Mouse (Mus musculus) midbrain, embryonic 13.5 days (tissue): ENCODE data around the gene Cpeb4. TPM values are rescaled to one million over a fixed set of nuclear protein-coding genes. Genes with fewer than 3 reads are reported as not detected.

ENCODE experiments used
- ATAC-seq: fragments of 200-750 bp; cut with Nextera tagmentation; 2 replicates; pipeline ENCODE4 v1.8.0; 2017; ENCODE audit warnings: mild to moderate bottlenecking, moderate TSS enrichment, moderate library complexity
- H3K27ac ChIP-seq: fragments of 300-500 bp; sonication (generic); 2 replicates; pipeline ENCODE4 v1.5.1; 2015; ENCODE audit warnings: inconsistent platforms, mild to moderate bottlenecking, moderate library complexity
- H3K27me3 ChIP-seq: fragments of 300-500 bp; sonication (generic); 2 replicates; pipeline ENCODE4 v1.6.1; 2015; ENCODE audit warnings: mild to moderate bottlenecking, inconsistent platforms
- H3K36me3 ChIP-seq: fragments of 300-500 bp; sonication (generic); 2 replicates; pipeline ENCODE4 v1.6.1; 2015; ENCODE audit warnings: mild to moderate bottlenecking, inconsistent platforms
- H3K4me1 ChIP-seq: fragments of 300-500 bp; sonication (generic); replicated peaks from 2 replicates; pipeline ENCODE4 v1.6.1; 2015; ENCODE audit warnings: inconsistent platforms
- H3K4me2 ChIP-seq: fragments of 300-500 bp; sonication (generic); replicated peaks from 2 replicates; pipeline ENCODE4 v1.6.1; 2015; ENCODE audit warnings: moderate library complexity, mild to moderate bottlenecking, inconsistent platforms
- H3K4me3 ChIP-seq: fragments of 300-500 bp; sonication (generic); replicated peaks from 2 replicates; pipeline ENCODE4 v1.5.1; 2015; ENCODE audit warnings: mild to moderate bottlenecking, inconsistent platforms
- H3K9ac ChIP-seq: fragments of 300-500 bp; sonication (generic); replicated peaks from 2 replicates; pipeline ENCODE4 v1.6.1; 2015; ENCODE audit warnings: mild to moderate bottlenecking, inconsistent platforms
- H3K9me3 ChIP-seq: fragments of 300-500 bp; sonication (generic); 2 replicates; pipeline ENCODE4 v1.6.1; 2016; ENCODE audit warnings: mild to moderate bottlenecking, inconsistent platforms
- WGBS: fragments of 180-500 bp; shearing (Covaris S2); methylation state at CpG from one replicate; pipeline ENCODE4 v1.1.7; 2015; 5-methylcytosine and 5-hydroxymethylcytosine counted together
- polyA plus RNA-seq: library from polyadenylated mRNA; unstranded; fragments of >200 nt; fragmentation: Nextera tagmentation; extraction: Ambion mirVana; gene quantifications from 2 replicates; pipeline ENCODE4 v1.2.1, GENCODE M21; 2015

Cpeb4 gene
- polyA plus RNA-seq, 1 experiment from 2014 or later: 14.2 TPM

DNA sequence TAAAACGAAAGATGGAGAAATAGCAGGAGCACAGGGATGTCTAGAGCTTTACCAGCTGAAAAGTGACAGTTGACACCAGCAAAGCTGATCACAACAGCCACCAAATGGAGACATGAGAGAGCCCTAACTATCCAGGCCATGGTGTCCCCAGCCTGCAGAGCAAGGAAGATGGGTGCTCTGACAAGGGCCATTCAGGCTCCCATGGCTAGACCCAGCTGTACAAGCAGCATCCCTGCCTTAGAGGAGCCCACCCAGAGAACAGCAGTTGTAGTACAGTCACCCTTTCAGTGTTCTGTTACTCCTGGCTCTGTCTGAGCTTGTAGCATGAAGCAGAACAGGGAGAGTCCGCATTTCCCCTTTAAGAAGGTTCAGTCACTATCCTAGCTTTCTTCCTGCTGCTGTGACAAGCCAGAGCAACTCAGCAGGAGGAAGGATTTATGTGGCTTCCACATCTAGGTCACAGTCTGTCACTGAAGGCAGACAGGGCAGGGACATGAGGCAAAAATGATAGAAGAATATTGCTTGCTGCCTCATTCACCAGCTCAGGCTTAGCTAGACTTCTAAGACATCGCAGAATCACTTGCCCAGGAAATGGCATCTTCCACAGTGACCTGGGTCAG is 21.7 kb upstream of the Cpeb4 start:
- no peak overlapping the region for H3K27ac ChIP-seq
- no peak for ATAC-seq
- H3K4me2 ChIP-seq: no peak overlapping the region
- H3K4me1 ChIP-seq: peaks cover 33% of the 10 kb centered on the region
- no peaks in the 10 kb centered on the region for H3K9me3 ChIP-seq
- WGBS: 89% methylated on average over 3 of the region's 3 CpGs
- H3K27me3 ChIP-seq: no peaks in the 10 kb centered on the region
- no peak overlapping the region for H3K4me3 ChIP-seq
- no peak overlapping the region for H3K9ac ChIP-seq
- no peaks in the 10 kb centered on the region for H3K36me3 ChIP-seq

DNA sequence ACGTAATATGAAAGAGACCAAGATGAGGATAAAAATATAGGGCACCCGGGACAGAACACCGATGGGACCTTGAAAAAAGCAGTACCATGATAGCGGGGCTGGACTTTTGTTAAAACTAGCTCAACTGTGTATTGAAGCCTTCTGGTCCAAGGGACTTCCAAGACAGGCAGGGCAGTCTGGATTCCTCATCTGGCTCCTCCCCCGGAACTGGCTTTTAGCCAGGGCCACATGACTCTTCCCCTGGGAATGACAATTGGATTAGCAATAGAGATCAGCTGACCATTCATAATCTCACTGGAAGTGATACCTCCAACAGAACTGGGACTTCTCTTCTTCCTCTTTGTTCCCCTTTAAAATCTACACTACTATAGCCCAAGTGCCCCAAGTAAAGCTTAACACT is 21.0 kb upstream of the Cpeb4 start:
- Histone ChIP-seq H3K36me3 (no peaks in the 10 kb centered on the region), H3K9me3 (no peaks in the 10 kb centered on the region), H3K4me1 (peaks cover 32% of the 10 kb centered on the region), H3K9ac (no peak overlapping the region), H3K27me3 (no peaks in the 10 kb centered on the region), H3K27ac (no peak overlapping the region), H3K4me2 (no peak overlapping the region), H3K4me3 (no peak overlapping the region)
- WGBS: 79% methylated on average over 5 of the region's 5 CpGs
- ATAC-seq: no peak

DNA sequence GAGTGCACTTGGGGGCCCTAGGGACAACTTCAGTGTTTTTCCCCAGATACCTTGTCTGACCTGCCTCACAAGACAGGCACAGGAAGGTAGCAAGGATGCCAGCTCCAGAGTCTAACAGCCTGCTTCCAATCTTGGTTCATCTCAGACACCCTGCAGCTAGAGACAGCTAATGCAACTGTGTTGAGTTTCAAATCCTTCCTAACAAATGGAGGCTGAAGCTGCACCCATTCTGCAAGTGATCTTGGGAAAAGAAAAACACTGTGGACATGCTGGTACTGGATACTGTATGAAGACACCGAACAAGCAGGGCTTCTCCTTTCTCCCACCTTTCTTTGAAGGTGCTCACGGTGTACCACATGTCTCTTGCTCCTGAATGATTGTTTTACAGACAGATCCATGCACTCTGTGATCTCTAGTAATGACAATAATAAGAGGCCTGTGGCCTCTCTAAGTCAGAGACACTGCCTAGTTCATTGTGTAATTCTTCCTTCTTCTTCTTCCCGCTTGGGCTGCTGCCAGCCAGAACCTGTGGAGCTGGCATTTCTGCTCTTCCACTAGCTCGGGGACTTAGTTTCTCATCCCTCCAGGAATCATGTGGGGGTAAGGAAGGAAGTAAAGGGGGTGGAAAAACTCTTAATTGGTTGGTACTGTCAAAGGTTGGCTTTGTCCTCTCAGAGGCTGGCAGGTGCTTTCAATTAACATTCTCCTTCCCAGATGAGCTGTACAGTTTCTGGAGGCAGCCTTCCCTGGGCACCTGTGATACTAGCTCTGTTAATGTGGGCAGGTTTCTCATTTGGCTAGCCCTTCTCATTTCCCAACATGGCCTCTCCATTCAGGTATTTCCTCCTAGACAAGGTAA is 20.1 kb upstream of the Cpeb4 start:
- ATAC-seq: no peak
- 86% methylated on average over 4 of the region's 4 CpGs for WGBS
- Histone ChIP-seq H3K27me3 (no peaks in the 10 kb centered on the region), H3K36me3 (no peaks in the 10 kb centered on the region), H3K9me3 (no peaks in the 10 kb centered on the region), H3K4me1 (peaks cover 23% of the 10 kb centered on the region), H3K4me2 (no peak overlapping the region), H3K4me3 (no peak overlapping the region), H3K9ac (no peak overlapping the region), H3K27ac (no peak overlapping the region)

DNA sequence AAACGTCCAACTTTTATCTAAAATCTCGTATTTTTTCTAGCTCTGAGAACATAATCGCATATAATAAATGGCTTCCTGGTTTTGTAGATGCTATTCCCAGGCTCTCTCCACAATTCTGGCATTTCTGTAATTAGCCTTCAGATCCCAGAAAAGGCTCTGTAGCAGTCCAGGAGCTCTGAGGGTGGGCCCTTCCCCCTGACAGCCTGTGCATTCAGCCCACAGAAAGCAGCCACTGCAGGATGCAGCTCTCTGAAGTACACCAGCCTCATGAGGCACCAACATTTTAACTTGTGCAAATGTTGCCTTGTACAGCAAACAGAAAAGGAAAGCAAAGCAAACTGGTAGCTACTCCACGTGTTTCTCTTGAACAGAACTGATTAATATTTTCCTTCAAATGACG is 17.1 kb upstream of the Cpeb4 start:
- 80% methylated on average over 5 of the region's 5 CpGs for WGBS
- no peaks in the 10 kb centered on the region for H3K27me3 ChIP-seq
- H3K4me1 ChIP-seq: peaks cover 7% of the 10 kb centered on the region
- no peak overlapping the region for H3K9ac ChIP-seq
- no peak overlapping the region for H3K4me3 ChIP-seq
- H3K27ac ChIP-seq: no peak overlapping the region
- ATAC-seq: no peak
- H3K36me3 ChIP-seq: no peaks in the 10 kb centered on the region
- H3K4me2 ChIP-seq: no peak overlapping the region
- no peaks in the 10 kb centered on the region for H3K9me3 ChIP-seq

DNA sequence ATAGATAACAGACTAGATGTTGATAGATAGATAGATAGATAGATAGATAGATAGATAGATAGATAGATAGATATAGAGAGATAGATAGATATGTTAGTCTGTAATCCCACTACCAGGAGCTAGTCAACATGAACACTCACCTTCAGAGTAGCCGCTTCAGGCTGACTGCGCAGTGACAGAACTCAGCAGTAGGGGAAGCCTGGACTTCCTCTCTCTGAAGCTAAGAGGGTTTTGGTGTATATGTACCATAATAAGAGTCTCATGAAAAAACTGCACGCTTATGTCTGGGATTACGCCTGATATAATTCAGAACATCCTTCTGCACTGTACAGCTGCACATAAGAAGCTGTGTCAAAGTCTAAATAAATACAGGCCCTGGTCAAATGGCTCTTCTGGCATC is 14.5 kb upstream of the Cpeb4 start:
- Histone ChIP-seq H3K36me3 (no peaks in the 10 kb centered on the region), H3K27me3 (no peaks in the 10 kb centered on the region), H3K4me1 (no peaks in the 10 kb centered on the region), H3K9ac (no peak overlapping the region), H3K4me3 (no peak overlapping the region), H3K9me3 (no peaks in the 10 kb centered on the region), H3K4me2 (no peak overlapping the region), H3K27ac (no peak overlapping the region)
- 95% methylated on average over 4 of the region's 4 CpGs for WGBS
- no peak for ATAC-seq

DNA sequence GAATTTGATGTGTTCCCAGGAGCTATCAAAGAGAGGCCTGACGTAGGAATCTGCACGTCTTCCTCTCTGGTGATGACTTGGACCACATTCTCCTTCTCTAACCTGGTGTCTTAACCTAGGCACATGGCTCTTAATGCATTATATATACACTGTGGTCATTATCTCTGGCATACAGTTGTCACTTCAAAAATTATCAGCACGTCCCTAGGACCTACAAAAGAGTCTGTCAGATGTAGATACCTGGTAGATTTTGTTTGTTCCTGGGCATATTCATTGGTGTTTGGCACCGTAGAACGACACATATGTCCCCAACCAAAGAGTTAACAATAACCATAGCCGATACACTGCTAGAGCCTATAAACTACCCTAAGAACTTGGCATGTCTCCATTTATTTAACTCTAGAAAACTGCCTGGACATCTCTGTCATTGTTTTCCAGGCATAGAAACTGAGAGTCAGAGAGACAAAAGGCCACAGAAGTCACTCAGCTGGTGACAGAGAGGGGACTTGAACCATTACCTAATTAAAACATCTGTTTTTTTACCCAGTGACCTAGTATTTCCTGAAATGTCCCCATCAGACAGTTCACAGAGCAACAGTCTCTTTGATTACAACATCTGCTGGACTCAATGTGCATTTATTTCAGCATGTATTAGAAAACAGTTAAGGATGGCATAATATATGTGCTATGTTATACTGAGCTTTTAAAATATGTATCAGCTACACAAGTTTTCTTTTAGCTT is 10.7 kb upstream of the Cpeb4 start:
- ATAC-seq: no peak
- H3K4me1 ChIP-seq: no peaks in the 10 kb centered on the region
- H3K4me2 ChIP-seq: no peak overlapping the region
- H3K4me3 ChIP-seq: no peak overlapping the region
- no peak overlapping the region for H3K9ac ChIP-seq
- H3K9me3 ChIP-seq: no peaks in the 10 kb centered on the region
- WGBS: 87% methylated on average over 6 of the region's 6 CpGs
- no peaks in the 10 kb centered on the region for H3K36me3 ChIP-seq
- H3K27ac ChIP-seq: no peak overlapping the region
- H3K27me3 ChIP-seq: no peaks in the 10 kb centered on the region

DNA sequence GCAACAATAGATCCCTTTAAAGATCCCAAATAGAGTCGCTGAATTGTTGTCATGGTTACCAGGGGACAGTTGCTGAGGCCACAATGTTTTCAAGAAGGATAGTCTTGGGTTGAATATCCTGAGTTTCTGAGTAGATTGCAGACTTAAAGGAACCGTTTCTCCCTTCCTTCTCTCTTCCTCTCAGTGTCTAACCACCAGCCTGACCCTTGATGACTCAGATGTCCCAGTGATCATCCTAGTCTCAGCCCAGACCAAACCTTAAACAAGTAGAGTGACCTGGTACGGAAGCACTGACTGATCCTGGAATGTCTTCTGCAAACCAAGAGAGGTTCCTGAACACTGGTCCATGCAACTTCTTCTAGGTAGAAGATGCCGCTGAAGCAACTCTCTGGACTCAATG is 4.0 kb upstream of the Cpeb4 start:
- Histone ChIP-seq H3K4me1 (peaks cover 18% of the 10 kb centered on the region), H3K4me3 (no peak overlapping the region), H3K27ac (no peak overlapping the region), H3K4me2 (no peak overlapping the region), H3K36me3 (no peaks in the 10 kb centered on the region), H3K9ac (no peak overlapping the region), H3K9me3 (no peaks in the 10 kb centered on the region), H3K27me3 (no peaks in the 10 kb centered on the region)
- 69% methylated on average over 4 of the region's 4 CpGs for WGBS
- ATAC-seq: no peak

DNA sequence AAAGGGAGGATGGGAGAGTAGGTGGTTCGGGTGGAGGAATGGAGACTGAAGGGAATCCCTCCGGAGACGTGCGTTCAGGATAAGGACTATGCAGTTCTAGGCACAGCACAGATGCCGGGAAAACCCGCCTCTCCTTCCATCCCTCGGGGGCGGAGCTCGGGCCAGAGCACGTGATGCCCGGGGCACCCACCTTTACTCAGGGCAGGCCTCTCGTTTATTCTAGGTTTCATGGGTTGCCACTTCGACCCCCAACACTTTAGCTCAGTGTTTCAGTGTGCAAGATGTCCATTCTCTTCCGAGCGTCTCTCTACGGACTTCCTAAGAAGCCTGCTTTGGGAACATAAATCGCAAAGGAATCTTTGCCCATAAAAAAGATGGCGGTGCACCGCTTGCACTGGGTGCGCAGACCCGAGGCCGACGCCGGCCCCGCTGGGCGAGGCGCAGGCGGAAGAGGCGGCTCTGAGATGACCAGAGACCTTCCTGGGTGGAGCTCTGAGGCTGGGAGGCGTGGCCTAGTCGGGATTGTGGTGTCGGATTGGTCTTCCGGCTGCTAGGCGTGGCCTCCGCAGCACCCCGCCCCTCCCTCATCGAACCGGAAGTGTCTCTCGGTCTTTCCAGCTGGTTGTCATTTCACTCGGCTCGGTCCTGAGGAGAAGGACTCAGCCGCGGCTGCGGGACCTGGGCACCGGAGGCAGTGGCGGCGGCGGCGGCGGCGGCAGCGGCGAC is 1.6 kb upstream of the Cpeb4 start:
- WGBS: under 1% methylated on average over 53 of the region's 53 CpGs

DNA sequence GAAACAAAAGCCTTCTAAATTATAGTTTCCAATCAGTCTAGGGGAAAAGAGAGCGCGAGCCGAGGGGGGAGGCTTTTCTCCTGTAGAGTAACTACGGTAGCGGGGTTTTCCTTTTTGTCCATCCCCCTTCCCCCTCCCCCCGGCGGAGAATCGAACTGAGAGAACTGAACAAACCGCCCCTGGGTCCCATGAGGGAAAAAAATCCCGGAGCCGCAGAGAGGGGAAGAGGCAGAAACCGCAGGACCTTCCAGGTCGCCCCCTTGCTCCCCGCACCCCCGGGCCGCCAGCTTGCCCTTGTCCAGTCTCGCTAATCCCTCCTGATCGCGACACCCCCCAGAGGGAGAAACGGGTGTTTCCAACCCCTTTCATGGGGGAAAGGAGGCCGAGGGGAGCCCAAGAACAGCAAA is 873 bp upstream of the Cpeb4 start:
- peak; percentile 12 for ATAC-seq
- under 1% methylated on average over 21 of the region's 21 CpGs for WGBS

More for the DNA sequence above, 1.6 kb upstream of the Cpeb4 start:
- H3K36me3 ChIP-seq: no peaks in the 10 kb centered on the region
- peaks cover 32% of the 10 kb centered on the region for H3K4me1 ChIP-seq
- no peaks in the 10 kb centered on the region for H3K27me3 ChIP-seq
- H3K9ac ChIP-seq: peak overlapping the region; percentile 94
- H3K9me3 ChIP-seq: no peaks in the 10 kb centered on the region
- H3K4me3 ChIP-seq: peak overlapping the region; percentile 70
- H3K4me2 ChIP-seq: peak overlapping the region; percentile 78
- ATAC-seq: peak; percentile 100
- H3K27ac ChIP-seq: peak overlapping the region; percentile 92

DNA sequence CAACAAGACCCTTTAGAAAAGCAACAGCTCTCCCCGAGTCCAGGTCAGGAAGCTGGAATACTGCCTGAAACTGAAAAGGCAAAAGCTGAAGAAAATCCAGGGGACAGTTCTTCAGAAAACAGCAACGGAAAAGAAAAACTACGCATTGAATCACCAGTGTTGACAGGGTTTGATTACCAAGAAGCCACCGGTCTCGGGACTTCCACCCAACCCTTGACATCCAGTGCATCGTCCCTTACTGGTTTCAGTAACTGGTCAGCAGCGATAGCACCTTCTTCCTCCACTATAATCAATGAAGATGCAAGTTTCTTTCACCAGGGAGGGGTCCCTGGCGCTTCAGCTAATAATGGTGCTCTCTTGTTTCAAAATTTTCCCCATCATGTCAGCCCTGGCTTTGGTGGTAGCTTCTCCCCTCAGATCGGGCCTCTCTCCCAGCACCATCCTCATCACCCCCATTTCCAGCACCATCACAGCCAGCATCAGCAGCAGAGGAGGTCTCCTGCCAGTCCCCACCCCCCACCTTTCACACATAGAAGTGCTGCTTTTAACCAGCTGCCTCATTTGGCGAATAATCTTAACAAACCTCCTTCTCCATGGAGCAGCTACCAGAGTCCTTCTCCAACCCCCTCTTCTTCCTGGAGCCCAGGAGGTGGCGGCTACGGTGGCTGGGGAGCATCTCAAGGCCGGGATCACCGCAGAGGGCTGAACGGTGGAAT is 693 bp downstream of the Cpeb4 start:
- peak overlapping the region; percentile 76 for H3K4me2 ChIP-seq
- peak overlapping the region; percentile 67 for H3K9ac ChIP-seq
- H3K4me3 ChIP-seq: peak overlapping the region; percentile 52
- no peak for ATAC-seq
- WGBS: 59% methylated on average over 15 of the region's 15 CpGs
- H3K36me3 ChIP-seq: no peaks in the 10 kb centered on the region
- H3K4me1 ChIP-seq: peaks cover 48% of the 10 kb centered on the region
- H3K27me3 ChIP-seq: no peaks in the 10 kb centered on the region
- H3K9me3 ChIP-seq: no peaks in the 10 kb centered on the region
- peak overlapping the region; percentile 36; the same call in 1 of the 2 replicates for H3K27ac ChIP-seq

More for the DNA sequence above, 873 bp upstream of the Cpeb4 start:
- Histone ChIP-seq H3K9me3 (no peaks in the 10 kb centered on the region), H3K4me2 (peak overlapping the region; percentile 78), H3K36me3 (no peaks in the 10 kb centered on the region), H3K27me3 (no peaks in the 10 kb centered on the region), H3K4me3 (peak overlapping the region; percentile 70), H3K9ac (peak overlapping the region; percentile 94), H3K27ac (peak overlapping the region; percentile 86), H3K4me1 (peaks cover 36% of the 10 kb centered on the region)

DNA sequence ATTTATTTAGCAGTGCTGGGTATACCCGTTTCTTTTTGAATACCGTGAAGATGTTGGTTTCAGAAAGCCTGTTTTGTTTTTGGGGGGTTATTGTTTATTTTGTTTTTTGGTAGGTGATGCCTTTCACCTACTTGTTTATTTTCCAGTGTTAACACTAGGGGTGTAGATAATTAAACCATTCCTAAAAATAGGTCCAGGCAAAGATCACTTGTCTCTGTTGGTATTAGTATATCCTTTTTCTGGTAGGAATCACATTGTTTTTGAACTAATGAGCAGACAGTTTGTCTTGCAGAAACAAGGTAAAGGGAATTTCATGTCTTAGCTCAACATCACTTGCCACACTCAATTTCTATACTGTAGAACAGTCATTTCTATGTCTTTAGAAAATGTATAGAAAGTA is 2.1 kb downstream of the Cpeb4 start:
- Histone ChIP-seq H3K4me3 (peak overlapping the region; percentile 52), H3K27ac (no peak overlapping the region), H3K36me3 (no peaks in the 10 kb centered on the region), H3K9ac (peak overlapping the region; percentile 52), H3K9me3 (no peaks in the 10 kb centered on the region), H3K27me3 (no peaks in the 10 kb centered on the region), H3K4me1 (peaks cover 50% of the 10 kb centered on the region), H3K4me2 (peak overlapping the region; percentile 76)
- WGBS: 79% methylated on average over 2 of the region's 2 CpGs
- ATAC-seq: no peak
